Mouse (Mus musculus): ENCODE measurements at regions not wholly inside any gene's neighbourhood (a gene's known extent, or its start where the extent isn't known, plus 50 kb on each side); places are given as distances from the start of the nearest gene placed in this dataset.

DNA sequence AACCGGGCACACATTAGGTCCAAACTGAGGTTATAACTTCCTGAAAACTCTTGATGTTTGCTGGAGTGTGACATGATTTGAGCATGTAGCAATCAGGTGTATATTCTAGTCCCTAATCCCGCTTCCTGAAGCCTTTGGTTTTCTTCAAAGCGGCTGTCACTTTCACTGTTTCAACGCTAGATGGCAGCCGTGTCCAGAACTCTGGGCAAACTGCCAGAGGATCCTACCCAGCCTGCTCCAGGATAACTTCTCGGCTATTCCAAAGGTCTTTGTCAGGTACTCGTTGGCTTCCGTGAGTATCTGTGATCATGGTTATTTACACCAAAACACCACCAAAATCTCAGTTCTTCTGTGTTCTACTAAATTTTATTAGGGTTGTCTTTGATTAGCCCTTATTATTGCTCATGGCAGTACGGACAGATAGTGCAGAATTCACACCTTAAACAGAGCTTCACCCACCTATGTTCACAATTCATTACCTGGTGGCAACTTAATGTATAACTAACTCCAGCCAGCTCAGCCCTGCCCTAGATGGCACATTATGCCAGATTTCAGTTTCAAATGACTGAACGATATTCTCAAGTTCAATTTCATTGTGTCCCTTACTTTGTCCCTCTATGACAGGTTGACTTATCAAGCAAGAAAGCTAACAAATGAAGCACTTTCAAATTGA lies 92.3 kb upstream of the Dync1i1 start:
- TF ChIP-seq CEBPB (IDR thresholded peaks at IDR 0.05; ENCODE audit: low read depth) (no peak), CTCF (IDR thresholded peaks at IDR 0.05; ENCODE audit: control insufficient read depth, insufficient read depth, insufficient read length) (peak; percentile 16)

Data from C2C12 (cell line).